Mouse (Mus musculus) retina, postnatal 1 day (tissue): ENCODE results near the gene Hspa14.

Experiments
- DNase-seq: peaks from one replicate; pipeline ENCODE4 v3.0.0-alpha.2; 2012

Hspa14 gene

GRCm38 (mm10) chr2:3512552-3513454 lies at the start of gene Hspa14, which contains the start of the genes Gm45902 and Cdnf:
Gene Hspa14 (minus strand): TSS chr2:3512814.
Gene Gm45902 (minus strand): TSS chr2:3512790.
Gene Cdnf (plus strand): TSS chr2:3513030.
- peak; percentile 99 for DNase-seq

GRCm38 (mm10) chr2:3546588-3546987 lies 34.0 kb upstream of the Hspa14 start:
- peak; percentile 65 for DNase-seq

DNA sequence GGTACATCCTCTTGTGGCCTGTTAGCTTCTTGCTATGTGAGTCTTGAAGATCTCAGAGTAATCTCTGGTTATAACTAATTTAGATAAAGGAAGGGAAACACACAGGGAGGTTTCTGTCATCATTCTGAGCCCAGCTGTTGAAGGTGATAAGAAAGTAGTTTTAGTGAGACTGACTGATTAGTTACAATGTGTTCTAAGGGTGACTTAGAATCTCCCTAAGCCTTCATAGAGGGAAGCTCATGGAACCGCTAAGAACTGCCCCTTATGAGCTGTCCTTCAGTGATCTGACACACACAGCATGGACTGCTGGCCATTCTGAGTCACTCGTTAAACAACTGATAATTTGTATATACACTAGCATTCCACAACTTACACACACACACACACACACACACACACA lies 33.4 kb upstream of the Hspa14 start:
- no peak for DNase-seq

DNA sequence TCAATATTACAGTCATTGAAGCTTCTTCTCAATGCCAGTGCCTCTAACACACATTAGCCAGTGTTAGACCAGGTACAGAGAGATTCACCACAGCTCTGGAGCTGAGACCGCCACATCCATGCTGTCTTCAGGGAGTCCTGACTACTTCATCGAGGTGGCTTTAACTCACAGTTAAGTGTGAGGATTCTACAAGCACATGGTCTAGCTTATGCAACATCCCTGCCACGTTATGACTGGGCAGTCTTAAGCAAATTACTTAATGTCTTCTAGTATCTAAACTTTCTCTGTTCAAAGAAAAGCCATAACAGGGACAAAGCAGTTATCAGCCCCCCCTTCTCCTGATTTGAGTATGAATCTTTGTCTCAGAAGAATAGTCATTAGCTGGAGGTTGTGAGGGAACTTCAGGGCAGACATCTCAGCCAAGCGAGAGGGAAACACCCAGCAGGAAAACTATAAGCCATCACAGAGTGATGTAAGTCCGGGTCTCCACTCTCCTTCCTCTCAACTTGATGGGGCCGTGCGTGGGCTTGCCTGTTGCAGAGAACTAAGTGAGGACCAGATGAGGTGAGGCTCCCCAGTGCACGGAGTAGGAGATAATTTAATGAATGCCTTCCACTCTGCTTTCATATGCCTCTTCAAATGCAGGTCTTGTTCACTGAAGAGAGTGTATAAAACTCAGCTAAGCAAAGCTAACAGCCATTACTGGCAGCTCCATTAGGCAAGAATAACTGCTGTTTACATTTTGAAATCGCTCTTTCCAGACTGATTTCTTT lies 28.9 kb upstream of the Hspa14 start:
- no peak for DNase-seq

GRCm38 (mm10) chr2:3526288-3526687 lies 13.7 kb upstream of the Hspa14 start:
- no peak for DNase-seq

GRCm38 (mm10) chr2:3522558-3522957 lies 9.9 kb upstream of the Hspa14 start:
- no peak for DNase-seq

GRCm38 (mm10) chr2:3512076-3512475 lies 538 bp downstream of the Hspa14 start:
- peak; percentile 53 for DNase-seq

DNA sequence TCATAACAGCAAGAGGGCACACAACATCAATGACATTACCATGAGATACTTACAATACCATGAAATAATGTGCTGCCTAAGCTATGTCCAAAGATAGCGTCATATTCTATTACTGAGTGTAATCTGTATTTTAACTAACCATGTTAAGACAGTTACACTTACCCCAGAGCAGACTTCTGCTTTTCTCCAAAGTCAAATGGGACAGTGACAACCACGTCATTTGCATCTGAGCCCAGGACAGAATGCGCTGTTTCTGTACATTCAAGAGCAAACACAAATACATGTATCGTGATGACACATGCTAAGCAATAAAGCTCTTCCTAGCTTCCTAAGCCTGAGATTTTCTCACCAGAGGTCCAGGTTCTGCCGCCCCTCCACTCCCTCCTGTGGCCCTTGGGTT lies 11.7 kb downstream of the Hspa14 start:
- no peak for DNase-seq

DNA sequence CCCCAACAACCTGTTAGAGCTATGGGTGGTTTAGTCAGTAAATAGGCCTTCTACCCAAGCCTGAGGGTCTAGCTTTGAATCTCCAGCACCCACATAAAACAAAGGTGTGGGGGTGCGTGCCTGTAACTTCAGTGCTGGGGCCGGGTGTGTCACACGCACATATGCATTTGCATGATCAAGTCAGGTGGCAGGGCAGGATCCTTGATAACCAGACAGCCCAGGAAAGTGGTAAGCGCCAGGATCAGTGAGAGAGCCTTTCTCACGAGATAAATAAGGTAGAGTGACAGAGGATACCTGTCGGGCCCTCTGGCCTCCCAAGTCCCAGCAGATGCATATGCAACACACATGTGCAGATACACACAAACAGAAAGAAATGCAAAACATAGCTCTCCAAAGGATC lies 13.1 kb downstream of the Hspa14 start:
- DNase-seq, result no peak

DNA sequence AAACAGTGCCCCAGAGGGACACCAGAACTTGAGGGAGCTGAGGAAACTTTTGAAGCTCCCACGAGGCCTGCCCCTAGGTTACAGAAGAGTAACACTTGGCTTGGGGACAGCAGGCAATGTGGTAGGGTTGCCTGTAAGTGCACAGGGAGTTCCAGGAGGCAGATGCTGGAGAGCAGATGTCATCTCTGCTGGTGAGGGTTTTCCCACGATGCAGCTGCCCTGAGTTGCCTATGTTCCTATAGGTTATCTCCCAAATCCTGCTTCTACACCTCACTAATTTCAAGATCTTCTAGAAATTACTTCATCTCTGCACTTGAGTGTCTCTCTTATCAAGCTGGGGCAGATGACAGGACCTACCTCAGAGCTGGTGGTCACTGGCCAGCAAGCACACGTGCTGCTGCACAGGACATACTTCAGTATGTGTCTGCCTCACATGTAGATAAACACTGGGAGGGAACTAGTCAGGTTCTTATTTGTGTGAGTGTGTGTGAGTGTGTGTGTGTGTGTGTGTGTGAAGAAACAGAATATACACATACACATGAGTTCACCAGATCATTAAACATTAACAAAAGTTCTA lies 18.7 kb downstream of the Hspa14 start:
- DNase-seq, result no peak

GRCm38 (mm10) chr2:3489816-3490215 lies 22.8 kb downstream of the Hspa14 start:
- DNase-seq, result peak; percentile 89

DNA sequence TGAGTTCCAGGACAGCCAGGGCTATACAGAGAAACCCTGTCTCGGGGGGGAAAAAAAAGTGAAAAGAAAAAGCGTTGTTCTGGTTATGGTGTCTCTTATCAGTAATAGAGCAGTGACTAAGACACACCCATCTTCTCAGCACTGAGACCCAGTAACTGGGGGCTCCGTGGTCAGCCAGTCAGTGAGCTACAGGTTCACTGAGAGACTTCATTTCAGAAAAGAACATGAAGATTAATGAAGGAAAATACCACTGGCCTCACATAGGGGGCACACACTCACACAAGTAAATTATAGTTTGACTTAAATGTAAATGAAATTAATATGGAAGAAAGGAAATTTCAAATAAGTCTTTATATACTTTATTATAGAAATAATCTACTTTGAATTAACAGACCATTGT lies 32.4 kb downstream of the Hspa14 start:
- no peak for DNase-seq

DNA sequence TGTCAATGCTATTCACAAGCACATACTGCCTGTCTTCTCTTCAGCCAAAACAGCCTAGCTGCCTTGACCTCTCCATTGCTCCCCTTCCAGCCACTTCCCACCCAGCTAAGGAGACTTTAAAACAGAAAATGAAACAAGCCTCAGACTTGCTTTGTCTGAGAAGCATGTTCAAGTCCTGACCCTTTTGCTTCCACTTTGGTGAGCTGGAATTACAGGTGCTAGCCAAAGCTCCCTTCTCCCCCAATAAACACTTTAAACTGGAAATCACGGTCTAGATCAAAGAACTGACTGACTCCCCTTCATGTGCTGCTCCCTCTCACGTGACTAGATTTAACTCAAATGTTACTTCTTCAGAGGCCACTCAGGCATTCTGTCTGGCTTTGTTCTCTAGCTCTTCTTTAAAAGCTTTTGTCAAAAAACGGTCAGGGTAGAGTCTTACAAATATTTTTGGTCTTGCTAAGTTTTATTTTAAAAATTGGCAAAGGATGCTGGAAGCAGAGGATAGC lies 36.8 kb downstream of the Hspa14 start:
- no peak for DNase-seq

GRCm38 (mm10) chr2:3474861-3475283 lies 37.7 kb downstream of the Hspa14 start, which contains the start of gene Suv39h2:
Gene Suv39h2 (minus strand): TSS chr2:3475031.
- DNase-seq, result peak; percentile 98

GRCm38 (mm10) chr2:3474361-3474805 lies 38.2 kb downstream of the Hspa14 start:
- DNase-seq, result peak; percentile 71

GRCm38 (mm10) chr2:3473891-3474290 lies 38.7 kb downstream of the Hspa14 start:
- no peak for DNase-seq

GRCm38 (mm10) chr2:3456590-3456989 lies 56.0 kb downstream of the Hspa14 start:
- DNase-seq, result no peak

DNA sequence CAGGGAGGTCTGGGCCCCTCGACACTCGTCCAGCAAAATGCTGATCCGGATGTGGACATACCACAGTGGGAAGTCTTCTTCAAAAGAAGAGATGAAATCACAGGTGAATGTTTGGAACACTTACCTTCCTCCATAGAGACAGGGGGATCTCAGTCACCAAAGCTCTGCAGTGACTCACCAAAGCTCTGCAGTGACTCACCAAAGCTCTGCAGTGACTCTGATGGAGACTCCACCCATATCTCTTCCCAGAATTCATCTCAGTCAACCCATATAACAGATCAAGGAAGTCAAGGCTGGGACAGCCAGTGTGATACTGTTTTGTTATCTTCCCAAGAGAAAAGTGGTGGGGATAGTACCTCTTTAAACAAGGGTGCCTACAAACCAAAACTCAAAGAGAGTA lies 59.5 kb downstream of the Hspa14 start:
- DNase-seq, result no peak

- DNase-seq, result no peak
Measured at GRCm38 (mm10) chr2:3449431-3449830, 63.2 kb downstream of the Hspa14 start.

- DNase-seq, result no peak
Measured at GRCm38 (mm10) chr2:3445984-3446383, 66.6 kb downstream of the Hspa14 start.

- peak; percentile 8 for DNase-seq
Measured at GRCm38 (mm10) chr2:3444206-3444605, 68.4 kb downstream of the Hspa14 start.
